Mouse (Mus musculus): ENCODE results near the gene Foxk1.

- TF ChIP-seq BHLHE40 (IDR thresholded peaks at IDR 0.05; ENCODE audit: borderline replicate concordance, low read depth, low read length) (no peak), USF1 (IDR thresholded peaks at IDR 0.05; ENCODE audit: low read depth, low read length) (no peak), ZC3H11A (IDR thresholded peaks at IDR 0.05; ENCODE audit: low read depth, low read length) (no peak), USF2 (IDR thresholded peaks at IDR 0.05; ENCODE audit: borderline replicate concordance in 1 of 2, insufficient read depth in 1 of 2, low read depth in 1 of 2, low read length in 2 of 2) (no peak), E2F4 (IDR thresholded peaks at IDR 0.05; ENCODE audit: borderline replicate concordance, low read depth, low read length) (no peak), MEF2A (IDR thresholded peaks at IDR 0.05; ENCODE audit: extremely low read depth, insufficient replicate concordance, low read depth, low read length, poor library complexity, severe bottlenecking) (no peak), POLR2A (IDR thresholded peaks at IDR 0.05; ENCODE audit: control insufficient read depth in 1 of 2, insufficient read depth in 1 of 2, low read depth in 1 of 2, low read length in 2 of 2, poor library complexity in 1 of 2) (no peak), UBTF (IDR thresholded peaks at IDR 0.05; ENCODE audit: borderline replicate concordance, insufficient read depth, low read depth, low read length) (no peak), MAX (IDR thresholded peaks at IDR 0.05; ENCODE audit: low read length) (no peak), CTCF (IDR thresholded peaks at IDR 0.05 in 2 of 3, conservative IDR thresholded peaks at IDR 0.05 in 1 of 3; ENCODE audit: control insufficient read depth in 1 of 3, insufficient read depth in 1 of 3, low read depth in 2 of 3, low read length in 3 of 3, poor library complexity in 1 of 3, severe bottlenecking in 1 of 3) (no peak), MAFK (IDR thresholded peaks at IDR 0.05; ENCODE audit: borderline replicate concordance, low read depth, low read length) (no peak), GATA1 (IDR thresholded peaks at IDR 0.05; ENCODE audit: low read depth, low read length) (no peak)
These were observed 33.2 kb upstream of the Foxk1 start for GRCm38 (mm10) chr5:142368122-142368521.

Data from MEL (cell line).